Mouse (Mus musculus) MEL (cell line): ENCODE results near the gene Cenpb. TPM values are rescaled to one million over a fixed set of nuclear protein-coding genes. Genes with fewer than 3 reads are reported as not detected.

Source experiments
- DNase-seq: peaks from one replicate; pipeline ENCODE4 v3.0.0; 2011; ENCODE audit warnings: low read depth, low spot score
- H3K27ac ChIP-seq: 2 replicates; pipeline ENCODE4 v1.5.1; 2012; ENCODE audit warnings: low read depth, mild to moderate bottlenecking, control low read depth, low read length, moderate library complexity; ENCODE audit not compliant: control insufficient read depth
- H3K27me3 ChIP-seq, 2 experiments: fragments of 150-350 bp in 1 of 2; sonication (generic) in 1 of 2; 2 replicates each; pipeline ENCODE4 v1.6.1; 2012; ENCODE audit warnings: low read length in 2 of 2, mild to moderate bottlenecking in 2 of 2, improper control_type of control experiment in 1 of 2, moderate library complexity in 1 of 2; ENCODE audit not compliant: insufficient read depth in 2 of 2, control insufficient read depth in 1 of 2
- H3K36me3 ChIP-seq, 2 experiments: 2 replicates each; pipeline ENCODE4 v1.6.1; 2012 to 2014; ENCODE audit warnings: low read length in 2 of 2, improper control_type of control experiment in 1 of 2, inconsistent platforms in 1 of 2, mild to moderate bottlenecking in 1 of 2; ENCODE audit not compliant: insufficient read depth in 2 of 2, control insufficient read depth in 1 of 2
- H3K4me1 ChIP-seq, 2 experiments: fragments of 150-350 bp in 1 of 2; sonication (generic) in 1 of 2; 2 replicates each; pipeline ENCODE4 v1.6.1; 2012; ENCODE audit warnings: low read length in 2 of 2, improper control_type of control experiment in 1 of 2, mild to moderate bottlenecking in 1 of 2; ENCODE audit not compliant: insufficient read depth in 2 of 2, control insufficient read depth in 1 of 2
- H3K4me3 ChIP-seq, 2 experiments: fragments of 150-350 bp in 1 of 2; sonication (generic) in 1 of 2; 2 replicates each; pipeline ENCODE4 v1.5.1; 2012; ENCODE audit warnings: low read depth in 2 of 2, low read length in 2 of 2, mild to moderate bottlenecking in 2 of 2, moderate library complexity in 2 of 2, control low read depth in 1 of 2, improper control_type of control experiment in 1 of 2; ENCODE audit not compliant: control insufficient read depth in 1 of 2, insufficient read depth in 1 of 2
- H3K79me2 ChIP-seq: 2 replicates; pipeline ENCODE4 v1.6.1; 2012; ENCODE audit warnings: mild to moderate bottlenecking, low read length, moderate library complexity; ENCODE audit not compliant: control insufficient read depth, poor library complexity, insufficient read depth
- H3K9ac ChIP-seq: 2 replicates; pipeline ENCODE4 v1.6.1; 2012; ENCODE audit warnings: low read depth, mild to moderate bottlenecking, control low read depth, low read length, moderate library complexity; ENCODE audit not compliant: control insufficient read depth, poor library complexity, severe bottlenecking
- H3K9me3 ChIP-seq: fragments of 150-350 bp; sonication (generic); replicated peaks from 2 replicates; pipeline ENCODE4 v1.6.1; 2012; ENCODE audit warnings: mild to moderate bottlenecking, low read length, improper control_type of control experiment, moderate library complexity; ENCODE audit not compliant: insufficient read depth
- BHLHE40 ChIP-seq: IDR thresholded peaks from 2 replicates; pipeline ENCODE4 v1.6.1; 2012; ENCODE audit warnings: low read depth, mild to moderate bottlenecking, inconsistent platforms, low read length, improper control_type of control experiment, borderline replicate concordance
- CHD2 ChIP-seq: IDR thresholded peaks from 2 replicates; pipeline ENCODE4 v1.6.1; 2011; ENCODE audit warnings: low read length, improper control_type of control experiment
- EP300 ChIP-seq, 2 experiments: IDR thresholded peaks; 2 replicates each; pipeline ENCODE4 v1.6.1; 2011; ENCODE audit warnings: improper control_type of control experiment in 2 of 2, low read length in 2 of 2, low read depth in 1 of 2, mild to moderate bottlenecking in 1 of 2
- ETS1 ChIP-seq: IDR thresholded peaks from 2 replicates; pipeline ENCODE4 v1.6.1; 2012; ENCODE audit warnings: low read depth, mild to moderate bottlenecking, inconsistent platforms, low read length, improper control_type of control experiment, moderate library complexity
- GABPA ChIP-seq: IDR thresholded peaks from 2 replicates; pipeline ENCODE4 v1.6.1; 2012; ENCODE audit warnings: low read depth, mild to moderate bottlenecking, inconsistent platforms, low read length, improper control_type of control experiment, moderate library complexity
- GATA1 ChIP-seq: IDR thresholded peaks from 2 replicates; pipeline ENCODE4 v1.6.1; 2011; ENCODE audit warnings: low read depth, low read length, improper control_type of control experiment
- HCFC1 ChIP-seq: IDR thresholded peaks from 2 replicates; pipeline ENCODE4 v1.6.1; 2012; ENCODE audit warnings: low read depth, mild to moderate bottlenecking, inconsistent platforms, low read length, improper control_type of control experiment, moderate library complexity
- MAFK ChIP-seq: IDR thresholded peaks from 2 replicates; pipeline ENCODE4 v1.6.1; 2011; ENCODE audit warnings: low read depth, mild to moderate bottlenecking, low read length, improper control_type of control experiment, borderline replicate concordance
- MAX ChIP-seq: IDR thresholded peaks from 2 replicates; pipeline ENCODE4 v1.6.1; 2011; ENCODE audit warnings: low read length, improper control_type of control experiment
- MAZ ChIP-seq: IDR thresholded peaks from 2 replicates; pipeline ENCODE4 v1.6.1; 2012; ENCODE audit warnings: low read depth, mild to moderate bottlenecking, inconsistent platforms, low read length, improper control_type of control experiment
- MEF2A ChIP-seq: IDR thresholded peaks from 2 replicates; pipeline ENCODE4 v1.6.1; 2014; ENCODE audit warnings: low read depth, mild to moderate bottlenecking, inconsistent platforms, low read length, improper control_type of control experiment; ENCODE audit not compliant: poor library complexity, insufficient replicate concordance, severe bottlenecking; ENCODE audit errors: extremely low read depth
- MXI1 ChIP-seq: IDR thresholded peaks from 2 replicates; pipeline ENCODE4 v1.6.1; 2011; ENCODE audit warnings: mild to moderate bottlenecking, low read depth, low read length, improper control_type of control experiment
- MYB ChIP-seq: IDR thresholded peaks from 2 replicates; pipeline ENCODE4 v1.6.1; 2011; ENCODE audit warnings: mild to moderate bottlenecking, low read depth, low read length, improper control_type of control experiment
- MYC ChIP-seq: IDR thresholded peaks from 2 replicates; pipeline ENCODE4 v1.6.1; 2011; ENCODE audit warnings: low read depth, mild to moderate bottlenecking, low read length, improper control_type of control experiment, moderate library complexity
- POLR2A ChIP-seq, 2 experiments: IDR thresholded peaks; 2 replicates each; pipeline ENCODE4 v1.6.1; 2011 to 2012; ENCODE audit warnings: low read length in 2 of 2, mild to moderate bottlenecking in 2 of 2, control low read depth in 1 of 2, improper control_type of control experiment in 1 of 2, low read depth in 1 of 2, moderate library complexity in 1 of 2; ENCODE audit not compliant: control insufficient read depth in 1 of 2, insufficient read depth in 1 of 2, poor library complexity in 1 of 2
- POLR2AphosphoS2 ChIP-seq: IDR thresholded peaks from 2 replicates; pipeline ENCODE4 v1.6.1; 2011; ENCODE audit warnings: low read length, improper control_type of control experiment
- POLR2AphosphoS5 ChIP-seq: IDR thresholded peaks from 2 replicates; pipeline ENCODE4 v1.6.1; 2012; ENCODE audit warnings: low read depth, borderline replicate concordance, mild to moderate bottlenecking, inconsistent platforms, low read length, moderate library complexity, mixed read lengths
- RAD21 ChIP-seq: IDR thresholded peaks from 2 replicates; pipeline ENCODE4 v1.6.1; 2011; ENCODE audit warnings: mild to moderate bottlenecking, low read depth, low read length, improper control_type of control experiment
- RCOR1 ChIP-seq: IDR thresholded peaks from 2 replicates; pipeline ENCODE4 v1.6.1; 2012; ENCODE audit warnings: low read depth, mild to moderate bottlenecking, inconsistent platforms, low read length, improper control_type of control experiment
- SIN3A ChIP-seq: IDR thresholded peaks from 2 replicates; pipeline ENCODE4 v1.6.1; 2012; ENCODE audit warnings: low read length, improper control_type of control experiment, inconsistent platforms
- SMC3 ChIP-seq: IDR thresholded peaks from 2 replicates; pipeline ENCODE4 v1.6.1; 2011; ENCODE audit warnings: low read depth, low read length, improper control_type of control experiment
- TBP ChIP-seq: IDR thresholded peaks from 2 replicates; pipeline ENCODE4 v1.8.0; 2011; ENCODE audit warnings: low read depth, low read length, improper control_type of control experiment
- UBTF ChIP-seq: IDR thresholded peaks from 2 replicates; pipeline ENCODE4 v1.6.1; 2012; ENCODE audit warnings: low read depth, mild to moderate bottlenecking, inconsistent platforms, low read length, improper control_type of control experiment, moderate library complexity, borderline replicate concordance; ENCODE audit not compliant: insufficient read depth
- USF1 ChIP-seq: IDR thresholded peaks from 2 replicates; pipeline ENCODE4 v1.6.1; 2014; ENCODE audit warnings: low read depth, mild to moderate bottlenecking, inconsistent platforms, low read length, improper control_type of control experiment, moderate library complexity
- USF2 ChIP-seq, 2 experiments: IDR thresholded peaks; 2 replicates each; pipeline ENCODE4 v1.6.1; 2011 to 2012; ENCODE audit warnings: improper control_type of control experiment in 2 of 2, low read length in 2 of 2, borderline replicate concordance in 1 of 2, inconsistent platforms in 1 of 2, low read depth in 1 of 2, mild to moderate bottlenecking in 1 of 2; ENCODE audit not compliant: insufficient read depth in 1 of 2
- ZC3H11A ChIP-seq: IDR thresholded peaks from 2 replicates; pipeline ENCODE4 v1.6.1; 2012; ENCODE audit warnings: low read depth, mild to moderate bottlenecking, inconsistent platforms, low read length, improper control_type of control experiment
- ZMIZ1 ChIP-seq: IDR thresholded peaks from 2 replicates; pipeline ENCODE4 v1.6.1; 2012; ENCODE audit warnings: low read depth, mild to moderate bottlenecking, inconsistent platforms, low read length, improper control_type of control experiment, moderate library complexity
- ZNF384 ChIP-seq: IDR thresholded peaks from 2 replicates; pipeline ENCODE4 v1.6.1; 2012; ENCODE audit warnings: low read depth, mild to moderate bottlenecking, inconsistent platforms, low read length, improper control_type of control experiment
- polyA plus RNA-seq, 2 experiments: library from polyadenylated mRNA; stranded (reverse) in 1 of 2; unstranded in 1 of 2; fragments of >175 nt in 1 of 2; fragments of >200 nt in 1 of 2; gene quantifications; 2 replicates each; pipeline versions ENCODE4 v1.2.1 to v1.2.4; 2012; ENCODE audit warnings: low replicate concordance in 2 of 2, low read depth in 1 of 2; ENCODE audit not compliant: insufficient read length in 2 of 2, insufficient read depth in 1 of 2, missing spikeins in 1 of 2
- total RNA-seq: library from RNA; depleted of rRNA; stranded (reverse); fragments of 300-350 nt; gene quantifications from 2 replicates; pipeline ENCODE4 v1.2.3, GENCODE M21; 2012

Cenpb gene
- total and polyA plus RNA-seq, 3 experiments, result 24.3 to 34.9 TPM; not detected in 1

GRCm38 (mm10) chr2:131139287-131139686 is 40.6 kb downstream of the Cenpb start:
- H3K4me3 ChIP-seq, result no peak overlapping the region
- no peak for DNase-seq
- peaks cover 0 to 7% of the 10 kb centered on the region in 2 experiments; a peak in 2 of 4 replicates for H3K36me3 ChIP-seq
- H3K9me3 ChIP-seq, result no peaks in the 10 kb centered on the region
- TF ChIP-seq ZMIZ1, result no peak
- TF ChIP-seq HCFC1, result no peak
- no peak for TF ChIP-seq USF1
- no peak for TF ChIP-seq UBTF
- TF ChIP-seq CHD2, result no peak
- TF ChIP-seq GATA1, result no peak
- TF ChIP-seq POLR2AphosphoS5, result no peak
- TF ChIP-seq SMC3, result no peak
- TF ChIP-seq ZNF384, result no peak
- no peak for TF ChIP-seq POLR2A (IDR thresholded peaks at IDR 0.05; ENCODE audit: control insufficient read depth in 1 of 2, insufficient read depth in 1 of 2, low read depth in 1 of 2, low read length in 2 of 2, poor library complexity in 1 of 2)
- TF ChIP-seq GABPA, result no peak
- no peak for TF ChIP-seq MAX
- TF ChIP-seq MAFK, result no peak
- TF ChIP-seq POLR2AphosphoS2, result no peak
- TF ChIP-seq MAZ, result no peak
- TF ChIP-seq MXI1, result no peak
- no peak for TF ChIP-seq EP300 (IDR thresholded peaks at IDR 0.05; ENCODE audit: low read depth in 1 of 2, low read length in 2 of 2)
- TF ChIP-seq USF2 (IDR thresholded peaks at IDR 0.05; ENCODE audit: borderline replicate concordance in 1 of 2, insufficient read depth in 1 of 2, low read depth in 1 of 2, low read length in 2 of 2), result no peak
- TF ChIP-seq ZC3H11A, result no peak
- peaks cover 10 to 24% of the 10 kb centered on the region in 2 experiments for H3K4me1 ChIP-seq
- H3K27me3 ChIP-seq, result no peaks in the 10 kb centered on the region
- H3K9ac ChIP-seq, result no peak overlapping the region
- H3K79me2 ChIP-seq, result no peaks in the 10 kb centered on the region
- no peak overlapping the region for H3K27ac ChIP-seq

- Histone ChIP-seq H3K9ac (no peak overlapping the region), H3K4me3 (no peak overlapping the region)
- TF ChIP-seq USF1 (no peak), CHD2 (no peak), MEF2A (no peak), RAD21 (no peak), MYC (no peak), MYB (no peak), BHLHE40 (no peak), ETS1 (no peak), RCOR1 (no peak), TBP (no peak), SIN3A (no peak), USF2 (IDR thresholded peaks at IDR 0.05; ENCODE audit: borderline replicate concordance in 1 of 2, insufficient read depth in 1 of 2, low read depth in 1 of 2, low read length in 2 of 2) (no peak)
- TF ChIP-seq, all 39 proteins: peak for 0
- Histone ChIP-seq H3K79me2 (no peaks in the 10 kb centered on the region), H3K9me3 (no peaks in the 10 kb centered on the region), H3K36me3 (peaks cover 0 to 7% of the 10 kb centered on the region in 2 experiments; a peak in 2 of 4 replicates), H3K27me3 (no peaks in the 10 kb centered on the region), H3K4me1 (peaks cover 10 to 24% of the 10 kb centered on the region in 2 experiments), H3K27ac (no peak overlapping the region)
- DNase-seq, result no peak
These were observed 41.1 kb downstream of the Cenpb start for GRCm38 (mm10) chr2:131138760-131139159.
